Mouse (Mus musculus): ENCODE measurements around the gene Synj2.

- TF ChIP-seq CTCF (conservative IDR thresholded peaks at IDR 0.05; ENCODE audit: insufficient read depth, insufficient read length, low read depth, low read length): no peak
- no peak for TF ChIP-seq POLR2A (IDR thresholded peaks at IDR 0.05; ENCODE audit: low read depth, low read length)
Observed at GRCm38 (mm10) chr17:5896066-5896465, 45.0 kb upstream of the Synj2 start.

Measured in kidney, adult 2 months (tissue).